ENCODE assay signal across 12 mouse cellular contexts in genomic region chr10:55422391-55422790, GRCm38 (mm10).
"Had no signal": no experiment of that assay in that cellular context is flagged by ENCODE, and none has a peak within 500 bp of the region (broad histone marks: within the 10 kb centered on the region; RNA-seq: fewer than 3 reads in every experiment).

No protein-coding gene starts in this region.

- DNase-seq: left cerebral cortex, postnatal 4 days; liver; liver, embryonic 13.5 days; liver, postnatal 0 days; lung, adult 18-20 months; lung, adult 2 months; lung, embryonic 14.5 days; lung, postnatal 10 days; lung, postnatal 14 days; lung, postnatal 36 days; lung, postnatal 4 days; midbrain, embryonic 14.5 days had no signal
